Mouse (Mus musculus) heart, embryonic 12.5 days (tissue): ENCODE measurements around the gene Srgap3. TPM values are rescaled to one million over a fixed set of nuclear protein-coding genes. Genes with fewer than 3 reads are reported as not detected.

ENCODE experiments used
- ATAC-seq: fragments of 200-750 bp; cut with Nextera tagmentation; 2 replicates; pipeline ENCODE4 v1.8.0; 2017; ENCODE audit warnings: moderate TSS enrichment, moderate library complexity; ENCODE audit not compliant: insufficient number of reproducible peaks, low FRiP score
- H3K27ac ChIP-seq: fragments of 300-500 bp; sonication (generic); 2 replicates; pipeline ENCODE4 v1.5.1; 2016; ENCODE audit warnings: mild to moderate bottlenecking, moderate library complexity; ENCODE audit not compliant: poor library complexity, severe bottlenecking
- H3K27me3 ChIP-seq: fragments of 300-500 bp; sonication (generic); replicated peaks from 2 replicates; pipeline ENCODE4 v1.6.1; 2016; ENCODE audit warnings: mild to moderate bottlenecking, moderate library complexity
- H3K36me3 ChIP-seq: fragments of 300-500 bp; sonication (generic); 2 replicates; pipeline ENCODE4 v1.6.1; 2016; ENCODE audit warnings: mild to moderate bottlenecking, moderate library complexity
- H3K4me1 ChIP-seq: fragments of 300-500 bp; sonication (generic); replicated peaks from 2 replicates; pipeline ENCODE4 v1.6.1; 2016; ENCODE audit warnings: mild to moderate bottlenecking
- H3K4me2 ChIP-seq: fragments of 300-500 bp; sonication (generic); 2 replicates; pipeline ENCODE4 v1.6.1; 2016; ENCODE audit warnings: mild to moderate bottlenecking, moderate library complexity
- H3K4me3 ChIP-seq: fragments of 300-500 bp; sonication (generic); 2 replicates; pipeline ENCODE4 v1.5.1; 2016; ENCODE audit warnings: mild to moderate bottlenecking
- H3K9ac ChIP-seq: fragments of 300-500 bp; sonication (generic); 2 replicates; pipeline ENCODE4 v1.6.1; 2016; ENCODE audit warnings: mild to moderate bottlenecking, moderate library complexity
- H3K9me3 ChIP-seq: fragments of 300-500 bp; sonication (generic); replicated peaks from 2 replicates; pipeline ENCODE4 v1.6.1; 2016; ENCODE audit warnings: mild to moderate bottlenecking, moderate library complexity
- WGBS: fragments of 180-500 bp; shearing (Covaris S2); methylation state at CpG from one replicate; pipeline ENCODE4 v1.1.7; 2016; 5-methylcytosine and 5-hydroxymethylcytosine counted together
- polyA plus RNA-seq: library from polyadenylated mRNA; unstranded; fragments of >200 nt; fragmentation: Nextera tagmentation; extraction: Ambion mirVana; gene quantifications from 2 replicates; pipeline ENCODE4 v1.2.1, GENCODE M21; 2016

Srgap3 gene
- polyA plus RNA-seq, 1 experiment from 2014 or later = 1.2 TPM

GRCm38 (mm10) chr6:112833763-112834162, 113.3 kb downstream of the Srgap3 start:
- Histone ChIP-seq H3K4me2 (no peak overlapping the region), H3K9ac (no peak overlapping the region), H3K36me3 (no peaks in the 10 kb centered on the region), H3K27me3 (peaks cover under 1% of the 10 kb centered on the region; the same call in 1 of the 2 replicates), H3K4me1 (no peaks in the 10 kb centered on the region), H3K9me3 (no peaks in the 10 kb centered on the region), H3K27ac (no peak overlapping the region), H3K4me3 (no peak overlapping the region)
- no peak for ATAC-seq
- WGBS = 53% methylated on average over 6 of the region's 6 CpGs

GRCm38 (mm10) chr6:112829196-112829595, 117.9 kb downstream of the Srgap3 start:
- H3K27ac ChIP-seq = no peak overlapping the region
- peaks cover 4% of the 10 kb centered on the region; the same call in 1 of the 2 replicates for H3K27me3 ChIP-seq
- no peak overlapping the region for H3K9ac ChIP-seq
- WGBS = 60% methylated on average over 12 of the region's 12 CpGs
- H3K36me3 ChIP-seq = no peaks in the 10 kb centered on the region
- no peak for ATAC-seq
- H3K9me3 ChIP-seq = no peaks in the 10 kb centered on the region
- H3K4me2 ChIP-seq = no peak overlapping the region
- no peak overlapping the region for H3K4me3 ChIP-seq
- no peaks in the 10 kb centered on the region for H3K4me1 ChIP-seq

DNA sequence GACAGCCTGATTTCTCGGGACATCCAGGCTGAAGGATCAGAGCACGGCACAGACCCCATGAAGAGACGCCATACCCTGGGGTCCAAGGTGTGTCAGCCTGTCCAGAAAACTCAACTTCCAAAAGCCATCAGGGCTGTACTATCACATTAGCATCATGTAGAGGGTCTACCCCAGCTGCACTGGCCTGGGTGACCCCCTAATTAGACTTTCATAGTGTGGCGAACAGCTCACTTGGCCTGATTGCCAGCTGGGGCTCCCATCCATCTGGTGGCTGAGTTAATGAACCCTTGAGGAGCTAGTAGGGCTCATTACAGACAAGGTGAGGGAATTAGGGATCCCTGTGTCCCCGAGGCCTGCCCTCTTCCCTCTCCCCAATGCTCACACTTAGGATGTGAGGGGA, 118.6 kb downstream of the Srgap3 start:
- Histone ChIP-seq H3K27ac (no peak overlapping the region), H3K9ac (no peak overlapping the region), H3K4me1 (no peaks in the 10 kb centered on the region), H3K4me2 (no peak overlapping the region), H3K4me3 (no peak overlapping the region), H3K36me3 (no peaks in the 10 kb centered on the region), H3K27me3 (peaks cover 4% of the 10 kb centered on the region; the same call in 1 of the 2 replicates), H3K9me3 (no peaks in the 10 kb centered on the region)
- no peak for ATAC-seq
- 73% methylated on average over 5 of the region's 5 CpGs for WGBS

DNA sequence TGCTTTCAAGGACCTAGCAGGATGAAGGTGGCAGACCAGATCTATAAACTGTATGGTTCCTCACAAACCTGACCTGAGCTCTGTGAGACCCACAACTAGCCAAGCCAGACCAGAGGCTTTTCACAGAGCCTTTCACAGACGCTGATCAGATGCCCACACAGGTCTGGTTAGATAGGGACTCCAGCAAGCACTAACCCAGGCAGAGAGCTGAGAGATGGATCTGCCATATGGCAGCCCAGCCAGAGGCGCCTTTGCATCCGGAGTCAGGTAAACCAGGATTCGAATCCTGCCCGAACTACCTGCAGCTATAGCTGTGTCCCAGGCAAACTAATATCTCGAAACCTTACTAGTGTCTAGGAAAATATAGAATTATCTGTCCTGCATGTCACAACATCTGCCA, 121.4 kb downstream of the Srgap3 start:
- Histone ChIP-seq H3K4me2 (no peak overlapping the region), H3K4me1 (no peaks in the 10 kb centered on the region), H3K9me3 (no peaks in the 10 kb centered on the region), H3K36me3 (no peaks in the 10 kb centered on the region), H3K27me3 (peaks cover 4% of the 10 kb centered on the region; the same call in 1 of the 2 replicates), H3K4me3 (no peak overlapping the region), H3K27ac (no peak overlapping the region), H3K9ac (no peak overlapping the region)
- no peak for ATAC-seq
- WGBS = 81% methylated on average over 6 of the region's 6 CpGs

GRCm38 (mm10) chr6:112823096-112823495, 124.0 kb downstream of the Srgap3 start:
- 83% methylated on average over 6 of the region's 6 CpGs for WGBS
- no peak for ATAC-seq
- H3K27me3 ChIP-seq = no peaks in the 10 kb centered on the region
- no peak overlapping the region for H3K27ac ChIP-seq
- H3K4me3 ChIP-seq = no peak overlapping the region
- H3K36me3 ChIP-seq = no peaks in the 10 kb centered on the region
- no peak overlapping the region for H3K4me2 ChIP-seq
- no peaks in the 10 kb centered on the region for H3K9me3 ChIP-seq
- no peak overlapping the region for H3K9ac ChIP-seq
- no peaks in the 10 kb centered on the region for H3K4me1 ChIP-seq

GRCm38 (mm10) chr6:112820298-112820992, 126.6 kb downstream of the Srgap3 start:
- no peaks in the 10 kb centered on the region for H3K36me3 ChIP-seq
- 70% methylated on average over 8 of the region's 8 CpGs for WGBS
- ATAC-seq = no peak
- H3K4me3 ChIP-seq = no peak overlapping the region
- no peak overlapping the region for H3K9ac ChIP-seq
- H3K4me1 ChIP-seq = no peaks in the 10 kb centered on the region
- H3K4me2 ChIP-seq = no peak overlapping the region
- no peaks in the 10 kb centered on the region for H3K27me3 ChIP-seq
- H3K27ac ChIP-seq = no peak overlapping the region
- no peaks in the 10 kb centered on the region for H3K9me3 ChIP-seq

GRCm38 (mm10) chr6:112818403-112818901, 128.6 kb downstream of the Srgap3 start:
- no peaks in the 10 kb centered on the region for H3K4me1 ChIP-seq
- no peak for ATAC-seq
- H3K4me2 ChIP-seq = no peak overlapping the region
- no peaks in the 10 kb centered on the region for H3K9me3 ChIP-seq
- no peaks in the 10 kb centered on the region for H3K36me3 ChIP-seq
- no peak overlapping the region for H3K9ac ChIP-seq
- no peak overlapping the region for H3K27ac ChIP-seq
- H3K4me3 ChIP-seq = no peak overlapping the region
- H3K27me3 ChIP-seq = no peaks in the 10 kb centered on the region
- WGBS = 81% methylated on average over 7 of the region's 7 CpGs

- no peak for ATAC-seq
- no peaks in the 10 kb centered on the region for H3K27me3 ChIP-seq
- WGBS = 80% methylated on average over 6 of the region's 6 CpGs
These were observed 131.5 kb downstream of the Srgap3 start for GRCm38 (mm10) chr6:112815604-112816003.

GRCm38 (mm10) chr6:112814525-112815086, 132.5 kb downstream of the Srgap3 start:
- Histone ChIP-seq H3K4me3 (no peak overlapping the region), H3K9ac (no peak overlapping the region), H3K27ac (no peak overlapping the region), H3K4me2 (no peak overlapping the region), H3K9me3 (no peaks in the 10 kb centered on the region), H3K4me1 (no peaks in the 10 kb centered on the region), H3K27me3 (no peaks in the 10 kb centered on the region), H3K36me3 (no peaks in the 10 kb centered on the region)
- ATAC-seq = no peak
- WGBS = 51% methylated on average over 5 of the region's 5 CpGs

More at GRCm38 (mm10) chr6:112815604-112816003, 131.5 kb downstream of the Srgap3 start:
- no peaks in the 10 kb centered on the region for H3K4me1 ChIP-seq
- H3K36me3 ChIP-seq = no peaks in the 10 kb centered on the region
- no peaks in the 10 kb centered on the region for H3K9me3 ChIP-seq
- H3K9ac ChIP-seq = no peak overlapping the region
- H3K4me3 ChIP-seq = no peak overlapping the region
- no peak overlapping the region for H3K27ac ChIP-seq
- H3K4me2 ChIP-seq = no peak overlapping the region

GRCm38 (mm10) chr6:112812884-112813283, 134.2 kb downstream of the Srgap3 start:
- 86% methylated on average over 7 of the region's 7 CpGs for WGBS
- no peak overlapping the region for H3K27ac ChIP-seq
- no peaks in the 10 kb centered on the region for H3K4me1 ChIP-seq
- ATAC-seq = no peak
- H3K4me2 ChIP-seq = no peak overlapping the region
- H3K9me3 ChIP-seq = no peaks in the 10 kb centered on the region
- no peaks in the 10 kb centered on the region for H3K27me3 ChIP-seq
- H3K4me3 ChIP-seq = no peak overlapping the region
- H3K36me3 ChIP-seq = no peaks in the 10 kb centered on the region
- no peak overlapping the region for H3K9ac ChIP-seq

DNA sequence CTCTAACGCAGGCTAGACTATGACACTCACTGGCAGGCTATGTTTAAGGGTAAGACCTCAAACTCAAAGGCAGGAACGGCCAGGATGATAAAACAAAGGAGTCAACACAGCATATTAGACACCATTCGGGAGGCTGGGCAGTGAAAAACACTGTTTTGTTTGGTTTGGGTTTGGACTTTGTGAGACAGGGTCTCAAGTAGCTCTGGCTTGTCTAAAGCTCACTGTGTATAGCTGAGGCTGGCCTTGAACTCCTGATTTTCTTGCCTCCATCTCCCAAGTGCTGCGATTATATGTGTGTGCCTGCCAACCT, 136.6 kb downstream of the Srgap3 start:
- Histone ChIP-seq H3K9me3 (0 out of 2 replicates have a peak, but pooled peaks cover 3% of the 10 kb centered on the region), H3K4me2 (no peak overlapping the region), H3K27me3 (no peaks in the 10 kb centered on the region), H3K36me3 (no peaks in the 10 kb centered on the region), H3K4me3 (no peak overlapping the region), H3K4me1 (no peaks in the 10 kb centered on the region), H3K9ac (no peak overlapping the region), H3K27ac (no peak overlapping the region)
- no peak for ATAC-seq
- WGBS = 78% methylated on average over 4 of the region's 4 CpGs
